Mouse (Mus musculus) thymus, adult 2 months (tissue): ENCODE measurements around the gene Vezf1.

ENCODE experiments used
- CTCF ChIP-seq: fragments of 200-500 bp; IDR thresholded peaks from 2 replicates; pipeline ENCODE4 v1.5.1; 2012; ENCODE audit warnings: mild to moderate bottlenecking, control low read depth, low read length, moderate library complexity, borderline replicate concordance; ENCODE audit not compliant: control insufficient read depth, poor library complexity, insufficient read depth; ENCODE audit errors: extremely low read depth
- POLR2A ChIP-seq: fragments of 200-500 bp; IDR thresholded peaks from 2 replicates; pipeline ENCODE4 v1.6.1; 2012; ENCODE audit warnings: mild to moderate bottlenecking, low read length, control low read depth, moderate library complexity; ENCODE audit not compliant: control insufficient read depth, poor library complexity, insufficient read depth; ENCODE audit errors: extremely low read depth

GRCm38 (mm10) chr11:88052638-88053037 lies 15.4 kb upstream of the Vezf1 start:
- TF ChIP-seq CTCF = no peak
- no peak for TF ChIP-seq POLR2A
